Mouse (Mus musculus): Measurements from ENCODE around the gene Odaph. TPM values are rescaled to one million over a fixed set of nuclear protein-coding genes. Genes with fewer than 3 reads are reported as not detected.

The Odaph gene
- total RNA-seq, 2 experiments from 2014 or later, result not detected

- DNase-seq (ENCODE audit: low spot score in 2 of 2), result no peak
- intact Hi-C loops (cut with DNase I), result no loop called here
These were observed 3.8 kb upstream of the Odaph start for GRCm38 (mm10) chr5:91983490-91983889.

GRCm38 (mm10) chr5:91985721-91986120, 1.6 kb upstream of the Odaph start:
- intact Hi-C loops (cut with DNase I), result no loop called here
- no peak for DNase-seq (ENCODE audit: low spot score in 2 of 2)

- DNase-seq (ENCODE audit: low spot score in 2 of 2), result no peak
- intact Hi-C loops (cut with DNase I), result no loop called here
These were observed 524 bp downstream of the Odaph start for GRCm38 (mm10) chr5:91987799-91988198.

GRCm38 (mm10) chr5:91989261-91989660, 2.0 kb downstream of the Odaph start:
- intact Hi-C loops (cut with DNase I), result no loop called here
- no peak for DNase-seq (ENCODE audit: low spot score in 2 of 2)

GRCm38 (mm10) chr5:91991191-91991937, 4.1 kb downstream of the Odaph start:
- intact Hi-C loops (cut with DNase I), result loop anchor here (10.0 kb wide), 1 partner anchor 527 kb away; no protein-coding TSS in a partner anchor
- no peak for DNase-seq (ENCODE audit: low spot score in 2 of 2)

- DNase-seq (ENCODE audit: low spot score in 2 of 2), result no peak
- intact Hi-C loops (cut with DNase I), result loop anchor here (10.0 kb wide), 1 partner anchor 528 kb away; no protein-coding TSS in a partner anchor
These were observed 5.8 kb downstream of the Odaph start for GRCm38 (mm10) chr5:91993061-91993460.

- peak; percentile 52 to 65 for DNase-seq (ENCODE audit: low spot score in 2 of 2)
- intact Hi-C loops (cut with DNase I), result loop anchor here (10.0 kb wide), 1 partner anchor 530 kb away; no protein-coding TSS in a partner anchor
These were observed 7.3 kb downstream of the Odaph start for GRCm38 (mm10) chr5:91994546-91994945.

- intact Hi-C loops (cut with DNase I), result loop anchor here (5.0 kb wide), 2 partner anchors 38 to 483 kb away; partner anchors contain the start of genes Parm1 and Rchy1
- no peak for DNase-seq (ENCODE audit: low spot score in 2 of 2)
These were observed 13.5 kb downstream of the Odaph start for GRCm38 (mm10) chr5:92000770-92001169.

GRCm38 (mm10) chr5:92003011-92003410, 15.7 kb downstream of the Odaph start:
- no peak for DNase-seq (ENCODE audit: low spot score in 2 of 2)
- intact Hi-C loops (cut with DNase I), result loop anchor here (5.0 kb wide), 2 partner anchors 41 to 486 kb away; partner anchors contain the start of genes Parm1 and Rchy1

- intact Hi-C loops (cut with DNase I), result no loop called here
- no peak for DNase-seq (ENCODE audit: low spot score in 2 of 2)
These were observed 22.6 kb downstream of the Odaph start for GRCm38 (mm10) chr5:92009827-92010226.

GRCm38 (mm10) chr5:92011756-92012155, 24.5 kb downstream of the Odaph start:
- intact Hi-C loops (cut with DNase I), result no loop called here
- no peak for DNase-seq (ENCODE audit: low spot score in 2 of 2)

GRCm38 (mm10) chr5:92019960-92020359, 32.7 kb downstream of the Odaph start:
- intact Hi-C loops (cut with DNase I), result no loop called here
- no peak for DNase-seq (ENCODE audit: low spot score in 2 of 2)

- peak; percentile 97 to 98 for DNase-seq (ENCODE audit: low spot score in 2 of 2)
- intact Hi-C loops (cut with DNase I), result loop anchor here (2.0 kb wide), 1 partner anchor 40 kb away; the partner anchor contains the start of gene G3bp2
These were observed 55.4 kb downstream of the Odaph start for GRCm38 (mm10) chr5:92042377-92043348.

GRCm38 (mm10) chr5:92043783-92044182, 56.5 kb downstream of the Odaph start, which contains the start of gene Cdkl2:
Cdkl2 (minus strand) TSS chr5:92043883.
- intact Hi-C loops (cut with DNase I), result loop anchor here (2.0 kb wide), 1 partner anchor 39 kb away; the partner anchor contains the start of gene G3bp2
- no peak for DNase-seq (ENCODE audit: low spot score in 2 of 2)

Other genes starting within 250 kb of the Odaph start
- gene Rchy1, start 24.4 kb upstream of the Odaph start, total RNA-seq (2021), result 10 to 100 TPM; 30.1 to 38.1 TPM
- gene Cdkl2, start 56.4 kb downstream of the Odaph start, total RNA-seq (2021), result 10 to 100 TPM; 32.7 to 36.5 TPM
- gene G3bp2, start 96.2 kb downstream of the Odaph start, total RNA-seq (2021), result 100 to 1,000 TPM; 216 to 220 TPM
- 10 to 100 TPM; 74.1 to 82.3 TPM for gene Uso1, start 150.5 kb downstream of the Odaph start, total RNA-seq (2021)
- not detected for gene U90926, start 227.9 kb downstream of the Odaph start, total RNA-seq (2021)

All from left cerebral cortex, postnatal 36 days (tissue).